Mouse (Mus musculus): ENCODE measurements around the gene Aldoart2.
"Not testable (repeated sequence)": the region's sequence is repeated elsewhere in the genome, so short reads cannot be mapped to it uniquely, and the experiment has no call there.

The Aldoart2 gene

DNA sequence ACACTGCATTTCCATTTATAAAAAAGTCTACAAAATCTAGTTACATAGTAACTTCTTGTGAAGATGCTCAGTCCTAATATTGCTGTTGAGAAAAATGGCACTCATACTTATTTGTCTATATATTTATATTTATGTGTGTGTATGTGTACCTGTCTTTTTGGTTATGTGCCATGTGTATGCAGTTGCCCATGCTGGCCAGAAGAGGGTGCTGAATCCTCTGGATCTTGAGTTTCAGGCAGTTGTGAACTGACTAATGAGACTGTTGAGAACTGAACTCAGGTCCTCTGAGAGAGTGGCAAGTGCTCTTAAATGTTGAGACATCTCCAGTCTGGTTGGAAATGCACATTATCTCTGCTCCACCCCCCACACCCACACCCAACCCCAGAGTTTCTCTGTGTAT lies 8.1 kb downstream of the Aldoart2 start:
- DNase-seq (ENCODE audit: low read depth, low spot score): no peak

GRCm38 (mm10) chr12:55573794-55574193 lies 8.8 kb downstream of the Aldoart2 start:
- no peak for DNase-seq (ENCODE audit: low read depth, low spot score)

DNA sequence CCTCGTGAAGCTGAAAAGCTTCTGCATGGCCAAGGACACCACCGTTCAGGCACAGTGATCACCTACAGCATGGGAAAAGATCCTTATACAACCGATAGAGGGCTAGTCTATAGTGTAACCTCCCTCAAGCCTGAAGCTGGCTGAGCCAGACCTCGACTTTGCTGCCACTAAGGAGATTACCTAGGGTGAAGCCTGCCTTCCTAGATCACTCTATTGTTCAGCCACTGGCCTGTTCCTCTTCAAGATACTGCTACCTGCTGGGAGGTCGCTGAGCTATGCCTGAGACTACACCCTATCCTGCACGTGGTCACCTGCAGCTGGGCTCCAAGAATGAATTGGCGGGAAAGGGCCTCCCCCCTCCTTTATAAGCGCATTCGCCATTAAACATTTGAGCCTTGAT lies 21.9 kb downstream of the Aldoart2 start:
- not testable (repeated sequence) for DNase-seq (ENCODE audit: low read depth, low spot score)

GRCm38 (mm10) chr12:55598537-55598886 lies 33.5 kb downstream of the Aldoart2 start:
- no peak for DNase-seq (ENCODE audit: low read depth, low spot score)

DNA sequence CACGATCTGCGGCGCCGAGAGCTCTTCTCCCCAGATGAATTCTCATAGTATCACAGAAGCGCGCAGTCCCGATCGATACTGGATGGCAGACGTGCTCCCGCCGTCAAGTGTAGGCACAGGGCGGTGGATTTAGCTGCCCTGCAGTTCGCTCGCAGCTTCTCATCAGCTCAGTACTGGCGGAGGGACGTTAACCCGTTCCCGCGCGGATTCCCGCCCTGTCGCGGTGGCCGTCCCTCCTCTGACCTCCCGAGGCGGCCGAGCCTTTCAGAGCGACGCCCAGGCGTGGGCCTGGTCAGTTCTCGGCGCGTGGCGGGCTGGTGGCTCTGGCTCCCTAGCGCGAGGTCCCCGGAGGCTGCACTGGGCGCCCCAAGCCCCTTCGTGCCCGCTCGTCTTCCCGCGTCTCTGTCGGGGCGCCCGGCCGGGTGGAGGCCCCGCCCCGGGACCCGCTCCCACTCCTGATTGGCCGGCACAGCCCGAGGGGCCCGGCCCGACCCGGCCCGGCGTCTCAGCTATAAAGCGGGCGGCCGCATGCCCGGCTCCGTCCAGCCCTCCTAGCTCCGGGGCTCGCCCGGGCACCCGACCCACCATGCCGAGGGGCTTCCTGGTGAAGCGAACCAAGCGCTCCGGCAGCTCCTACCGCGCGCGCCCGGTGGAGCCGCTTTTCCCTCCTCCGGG lies 34.0 kb downstream of the Aldoart2 start, which contains the start of gene Insm2:
TSS of gene Insm2 (plus strand) at position 541 of the 675 bp plus-strand sequence.
- DNase-seq (ENCODE audit: low read depth, low spot score): no peak

DNA sequence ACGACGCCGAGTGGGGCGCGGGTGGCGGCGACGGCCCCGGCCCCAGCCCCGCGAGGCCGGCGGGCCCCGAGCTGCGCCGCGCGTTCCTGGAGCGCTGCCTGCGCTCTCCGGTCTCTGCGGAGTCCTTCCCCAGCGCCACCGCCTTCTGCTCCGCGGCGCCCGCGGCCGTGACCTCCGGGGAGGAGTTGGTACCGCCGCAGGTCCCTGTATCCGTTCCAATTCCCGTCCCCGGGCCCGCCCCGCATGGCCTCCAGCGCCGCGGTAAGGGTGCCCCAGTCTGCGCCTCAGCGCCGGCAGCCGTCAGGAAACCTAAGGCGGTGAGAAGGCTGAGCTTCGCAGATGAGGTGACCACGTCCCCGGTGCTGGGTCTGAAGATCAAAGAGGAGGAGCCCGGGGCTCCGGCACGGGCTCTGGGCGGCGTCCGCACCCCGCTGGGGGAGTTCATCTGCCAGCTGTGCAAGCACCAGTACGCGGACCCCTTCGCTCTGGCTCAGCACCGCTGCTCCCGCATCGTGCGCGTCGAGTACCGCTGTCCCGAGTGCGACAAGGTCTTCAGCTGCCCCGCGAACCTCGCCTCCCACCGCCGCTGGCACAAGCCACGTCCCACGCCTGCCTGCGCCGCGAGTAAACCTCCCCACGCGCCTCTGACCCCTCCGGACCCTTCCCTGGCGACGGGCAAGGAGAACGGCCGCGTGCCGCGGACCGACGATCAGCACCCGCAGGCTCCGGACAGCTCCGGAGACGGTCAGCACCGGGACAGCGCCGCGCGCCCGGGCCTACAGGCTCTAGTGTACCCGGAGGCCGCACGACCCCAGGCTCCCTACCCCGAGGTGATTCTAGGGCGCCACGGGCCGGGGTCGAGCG lies 34.8 kb downstream of the Aldoart2 start:
- no peak for DNase-seq (ENCODE audit: low read depth, low spot score)

GRCm38 (mm10) chr12:55600503-55600994 lies 35.5 kb downstream of the Aldoart2 start:
- DNase-seq (ENCODE audit: low read depth, low spot score): no peak

- peak; percentile 3 for DNase-seq (ENCODE audit: low read depth, low spot score)
Measured at GRCm38 (mm10) chr12:55604411-55604810, 39.4 kb downstream of the Aldoart2 start.

- DNase-seq (ENCODE audit: low read depth, low spot score): no peak
Measured at GRCm38 (mm10) chr12:55607902-55608301, 42.9 kb downstream of the Aldoart2 start.

DNA sequence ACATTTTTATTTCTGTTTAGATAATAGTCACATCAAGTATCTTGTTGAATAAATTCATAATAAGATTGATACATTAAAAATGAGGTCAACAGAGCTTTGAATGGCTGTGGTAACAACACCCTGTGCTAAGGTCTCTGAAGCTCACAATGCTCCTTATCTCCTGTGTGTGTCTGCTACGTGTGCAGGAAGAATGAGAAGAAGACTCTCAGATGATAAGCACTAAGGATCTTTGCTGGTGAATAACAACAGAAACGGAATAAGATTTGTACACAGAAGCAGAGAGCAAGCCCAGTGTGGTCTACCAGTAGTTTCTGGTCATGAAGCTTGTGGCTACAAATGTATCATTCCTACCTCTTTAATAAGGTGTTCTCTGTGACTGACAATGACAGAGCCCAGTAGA lies 45.8 kb downstream of the Aldoart2 start:
- no peak for DNase-seq (ENCODE audit: low read depth, low spot score)

All from 3T3-L1 (cell line).